Mouse (Mus musculus) granulocyte monocyte progenitor cell, adult 5-6 weeks (primary cell): ENCODE measurements around the gene Palld. TPM values are rescaled to one million over a fixed set of nuclear protein-coding genes. Genes with fewer than 3 reads are reported as not detected.

Experiments used
- ATAC-seq: replicated peaks from 2 replicates; pipeline ENCODE4 v1.8.0; 2016; ENCODE audit warnings: mild to moderate bottlenecking, moderate TSS enrichment, inconsistent platforms; ENCODE audit not compliant: poor library complexity, severe bottlenecking
- total RNA-seq, 2 experiments: library from RNA; stranded (forward) in 1 of 2; stranded (reverse) in 1 of 2; fragments of 200-712, 200-1000 nt in 1 of 2; fragments of >200 nt in 1 of 2; fragmentation: Nextera tagmentation in 1 of 2; gene quantifications; 2 replicates each; pipeline ENCODE4 v1.2.3; 2014 to 2017

The Palld gene
- total RNA-seq, 2 experiments from 2014 or later, result not detected

DNA sequence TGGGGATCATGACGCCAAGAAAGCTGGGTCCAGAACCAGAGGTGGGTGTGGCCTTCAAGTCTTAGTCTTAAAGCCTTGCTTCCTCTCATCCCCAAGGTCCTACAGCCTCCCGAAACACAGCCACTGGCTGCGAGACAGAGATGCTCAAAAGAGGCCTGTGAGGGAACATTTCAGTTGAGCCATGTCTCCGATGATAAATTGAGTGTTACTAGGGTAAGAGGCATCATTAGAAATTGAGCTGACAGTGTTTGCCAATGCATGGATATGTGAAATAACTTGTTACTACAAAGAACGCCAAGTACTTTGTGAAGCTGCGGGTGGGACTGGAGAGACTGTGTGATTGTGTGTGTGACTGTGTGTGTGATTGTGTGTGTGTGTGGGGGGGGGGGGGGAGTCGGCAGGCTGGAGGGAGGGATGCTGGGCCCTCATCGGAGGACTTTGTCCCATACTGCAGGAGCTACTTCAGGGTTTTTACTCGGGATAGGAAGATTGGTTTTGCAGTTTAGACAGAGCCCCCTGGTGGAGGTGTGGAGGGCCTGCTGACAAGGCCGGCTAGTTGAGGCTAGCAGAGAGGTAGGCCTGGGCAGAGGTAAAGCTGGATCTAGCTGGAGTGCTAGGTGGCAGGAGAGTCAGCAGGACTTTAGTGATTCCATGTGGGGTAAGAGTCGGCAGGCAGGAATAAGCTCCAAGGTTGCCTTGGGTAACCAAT lies 422.8 kb downstream of the Palld start:
- ATAC-seq, result peak; percentile 95

DNA sequence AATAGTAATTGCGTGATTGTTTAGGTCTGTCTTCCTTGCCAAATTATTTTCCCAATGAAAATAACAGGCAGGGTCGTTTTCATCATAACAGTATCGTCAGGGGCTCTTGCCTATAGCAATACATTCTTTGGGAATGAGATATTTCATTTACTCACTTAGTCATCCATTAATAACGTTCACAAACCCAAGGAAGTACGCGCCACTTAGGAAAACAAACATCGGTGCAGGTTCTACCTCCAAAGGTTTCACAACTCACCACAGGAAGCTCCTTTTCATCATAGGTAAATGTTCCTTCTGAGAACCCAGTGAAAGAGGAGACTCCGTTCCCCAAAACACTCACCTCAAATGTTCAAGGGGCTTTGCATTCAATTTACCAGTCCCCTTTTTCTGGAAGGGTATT lies 423.7 kb downstream of the Palld start:
- no peak for ATAC-seq

- ATAC-seq, result no peak
Measured at GRCm38 (mm10) chr8:61478150-61478549, 424.3 kb downstream of the Palld start.

DNA sequence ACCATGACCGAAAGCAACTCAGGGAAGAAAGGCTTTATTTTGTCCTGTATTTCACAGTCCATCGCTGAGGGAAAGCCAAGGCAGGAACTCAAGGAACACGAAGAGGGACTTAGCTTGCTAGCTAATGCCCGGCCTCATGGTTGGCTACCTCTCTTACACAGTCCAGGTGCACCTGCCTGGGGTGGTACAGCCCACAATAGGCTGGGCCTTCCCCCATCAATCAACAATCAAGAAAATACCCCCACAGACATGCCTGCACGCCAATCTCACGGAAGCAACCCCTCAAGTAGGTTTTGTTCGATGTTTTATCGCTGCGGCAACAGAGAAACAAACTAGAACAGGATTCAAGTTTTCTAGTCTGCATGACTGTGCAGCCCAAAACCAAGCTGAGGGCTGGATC lies 426.3 kb downstream of the Palld start:
- ATAC-seq, result no peak

DNA sequence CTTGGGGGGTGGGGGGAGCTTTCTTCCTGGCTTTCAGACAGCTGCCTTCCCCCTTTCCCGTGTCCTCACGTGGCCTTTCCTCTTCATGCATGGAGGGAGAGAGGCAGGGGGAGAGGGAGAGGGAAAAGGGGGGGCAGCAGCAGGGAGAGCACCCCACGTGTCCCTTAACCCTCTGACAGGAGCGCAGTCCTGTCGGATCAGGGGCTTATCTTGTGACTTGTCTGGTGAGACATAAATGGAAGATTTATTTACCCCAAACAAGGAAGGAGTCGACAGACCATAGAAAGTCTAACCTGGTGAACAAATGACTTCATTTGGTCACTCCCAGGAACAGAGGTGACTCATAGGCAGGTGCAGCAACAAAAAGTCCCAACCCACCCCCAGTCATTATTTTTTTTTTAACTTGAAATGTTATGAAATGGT lies 427.2 kb downstream of the Palld start:
- no peak for ATAC-seq

DNA sequence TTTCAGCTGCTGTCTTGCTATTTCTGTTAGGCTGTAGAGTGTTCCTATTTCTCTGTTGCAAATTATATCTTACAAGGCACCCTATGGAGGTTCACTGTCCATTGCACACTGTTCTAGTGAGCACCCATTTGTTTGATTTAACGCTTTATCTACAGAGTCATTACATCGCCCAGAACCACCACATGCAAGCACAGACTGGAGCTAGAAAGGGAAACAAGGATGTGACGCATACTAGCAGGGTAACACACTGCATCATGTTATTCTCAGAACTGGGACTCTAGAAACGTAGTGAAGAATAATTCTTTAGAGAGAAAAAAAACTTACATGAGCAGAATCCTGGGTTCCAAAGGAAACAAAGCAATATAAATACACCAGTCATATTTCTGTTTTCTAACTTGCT lies 432.3 kb downstream of the Palld start:
- ATAC-seq, result no peak

GRCm38 (mm10) chr8:61467553-61467815 lies 435.0 kb downstream of the Palld start:
- ATAC-seq, result no peak

DNA sequence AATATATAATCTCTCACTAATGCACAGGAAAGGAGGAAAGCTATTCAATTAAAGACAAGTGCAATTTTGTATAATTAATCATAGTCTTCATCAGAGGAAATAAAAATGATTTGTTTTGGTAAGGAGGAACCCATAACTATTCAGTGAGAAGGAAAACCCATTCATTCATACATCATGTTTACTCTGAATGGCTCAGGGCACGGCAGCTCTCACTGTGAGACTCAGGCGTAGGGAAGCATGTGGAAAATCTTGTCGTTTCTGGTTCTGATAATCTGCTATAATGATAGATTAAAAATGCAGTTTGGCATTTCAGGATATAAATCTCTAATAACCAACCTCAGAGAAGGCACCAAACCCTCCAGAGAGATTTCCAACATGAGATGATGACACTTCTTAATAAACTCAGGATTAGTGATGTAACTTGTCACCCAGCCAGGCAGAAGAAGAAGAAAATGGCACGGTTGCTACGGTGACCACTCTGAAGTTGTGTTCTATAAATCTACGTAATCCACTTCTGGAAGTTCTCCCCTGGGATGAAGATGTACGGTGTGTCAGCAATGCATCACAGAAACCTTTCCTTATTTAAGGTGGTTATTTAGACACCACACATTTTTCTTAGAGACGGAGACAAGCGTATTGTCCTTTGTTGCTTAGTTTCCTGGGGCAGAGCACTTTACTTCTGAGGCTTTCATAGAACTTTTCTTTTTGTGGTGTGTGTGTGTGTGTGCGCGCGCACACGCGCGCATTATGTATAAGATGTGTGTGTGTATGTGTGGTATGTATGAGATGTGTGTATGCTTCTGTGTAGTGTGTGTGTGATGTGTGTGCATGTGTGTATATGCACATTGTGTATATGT lies 435.6 kb downstream of the Palld start:
- ATAC-seq, result no peak

GRCm38 (mm10) chr8:61464393-61464792 lies 438.1 kb downstream of the Palld start:
- ATAC-seq, result no peak

DNA sequence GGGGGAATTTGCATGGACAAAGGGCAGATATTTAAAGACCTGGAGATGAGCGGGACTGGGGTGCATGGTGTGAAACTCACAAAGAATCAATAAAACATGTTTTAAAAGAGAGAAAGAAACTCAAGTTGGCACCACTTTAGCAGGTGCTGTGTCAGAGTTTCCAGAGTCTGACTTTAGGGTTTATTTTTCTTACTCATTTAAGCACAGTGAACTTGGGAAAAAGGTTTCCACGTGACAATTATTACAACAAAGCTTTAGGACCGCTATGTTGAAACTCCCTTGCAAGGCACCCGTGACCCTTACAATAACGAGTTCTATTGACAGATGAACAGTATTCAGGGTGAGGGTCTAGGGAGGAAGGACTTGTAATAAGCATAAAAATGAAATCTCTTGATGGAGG lies 440.3 kb downstream of the Palld start:
- no peak for ATAC-seq

Other genes with a start within 250 kb of the Palld start
- 0.82 and 3.1 TPM in 2 replicates for gene Ddx60, start 25.4 kb upstream of the Palld start, total RNA-seq (2014; fragmentation: Nextera tagmentation)
- 3.3 and 4.7 TPM in 2 replicates for gene Ddx60, start 25.4 kb upstream of the Palld start, total RNA-seq (2017)
- not detected in 2 replicates for gene Anxa10, start 220.5 kb upstream of the Palld start, total RNA-seq (2014; fragmentation: Nextera tagmentation)
- not detected in 2 replicates for gene Anxa10, start 220.5 kb upstream of the Palld start, total RNA-seq (2017)